Mouse (Mus musculus): ENCODE data around the gene Gart.

The Gart gene

GRCm38 (mm10) chr16:91609501-91610245 is 37.1 kb downstream of the Gart start:
- no peak for DNase-seq (ENCODE audit: low read depth)

GRCm38 (mm10) chr16:91606958-91607357 is 39.8 kb downstream of the Gart start:
- DNase-seq (ENCODE audit: low read depth): no peak

- DNase-seq (ENCODE audit: low read depth): no peak
These were observed 41.6 kb downstream of the Gart start for GRCm38 (mm10) chr16:91605156-91605555.

DNA sequence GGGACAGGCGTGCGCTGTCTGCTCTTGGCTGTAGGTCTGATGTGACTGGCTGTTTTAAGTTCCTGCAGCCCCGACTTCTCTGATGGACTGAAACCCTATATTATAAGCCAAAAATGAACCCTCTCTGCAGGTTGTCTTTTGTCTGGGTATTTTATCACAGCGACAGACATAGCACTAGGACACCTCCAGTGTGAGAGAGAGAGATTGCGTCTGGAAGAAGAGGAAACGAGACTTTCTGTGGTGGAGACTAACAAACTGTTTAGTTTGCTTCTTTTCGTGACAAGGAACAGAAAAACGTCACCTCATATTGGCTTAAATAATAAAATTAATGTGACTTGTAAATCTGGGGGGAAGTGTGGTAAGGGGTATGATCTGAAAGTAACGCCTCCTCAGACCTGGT is 45.1 kb downstream of the Gart start:
- DNase-seq (ENCODE audit: low read depth): no peak

- DNase-seq (ENCODE audit: low read depth): no peak
These were observed 45.7 kb downstream of the Gart start for GRCm38 (mm10) chr16:91601081-91601480.

- no peak for DNase-seq (ENCODE audit: low read depth)
These were observed 47.5 kb downstream of the Gart start for GRCm38 (mm10) chr16:91599242-91599641.

DNA sequence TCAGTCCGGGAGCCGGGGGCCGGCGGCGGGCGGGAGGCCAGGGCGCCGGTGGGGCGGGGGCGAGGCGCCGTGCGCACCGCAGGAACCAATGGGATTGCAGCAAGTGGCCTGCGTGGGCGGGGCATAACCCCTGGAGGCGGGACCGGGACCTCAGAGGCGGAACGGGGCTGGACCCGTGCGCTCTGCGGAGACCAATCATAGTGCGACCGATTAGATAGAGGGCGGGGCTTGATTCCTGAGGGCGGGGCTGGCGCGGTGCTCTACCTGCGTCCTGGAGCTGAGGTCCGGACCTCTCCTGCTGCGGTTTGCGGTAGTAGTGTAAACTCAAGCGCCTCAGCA is 49.1 kb downstream of the Gart start, which contains the start of gene Tmem50b:
TSS of gene Tmem50b (minus strand) at position 129 of the 339 bp plus-strand sequence.
- peak; percentile 94 for DNase-seq (ENCODE audit: low read depth)

GRCm38 (mm10) chr16:91596779-91597671 is 49.7 kb downstream of the Gart start:
- no peak for DNase-seq (ENCODE audit: low read depth)

- no peak for DNase-seq (ENCODE audit: low read depth)
These were observed 50.4 kb downstream of the Gart start for GRCm38 (mm10) chr16:91596397-91596778.

GRCm38 (mm10) chr16:91595076-91595475 is 51.7 kb downstream of the Gart start:
- DNase-seq (ENCODE audit: low read depth): no peak

DNA sequence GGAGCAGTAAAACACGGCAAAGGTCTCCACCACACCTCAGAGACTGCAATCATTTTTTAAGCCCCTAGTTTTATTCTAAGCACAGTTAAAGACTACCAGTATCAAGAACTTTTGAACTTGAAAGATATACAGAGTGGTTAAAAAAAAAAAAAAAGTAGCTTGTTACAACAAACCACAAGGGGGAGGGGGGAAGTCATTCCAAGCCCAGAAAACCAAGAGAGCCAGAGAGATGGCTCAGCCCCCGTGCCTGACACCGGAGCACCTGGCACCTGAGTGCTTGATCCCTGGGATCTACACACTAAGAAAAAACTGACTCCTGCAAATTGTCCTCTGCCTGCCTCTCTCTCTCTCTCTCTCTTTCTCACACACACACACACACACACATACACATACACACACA is 53.5 kb downstream of the Gart start:
- DNase-seq (ENCODE audit: low read depth): no peak

GRCm38 (mm10) chr16:91592162-91592561 is 54.6 kb downstream of the Gart start:
- no peak for DNase-seq (ENCODE audit: low read depth)

DNA sequence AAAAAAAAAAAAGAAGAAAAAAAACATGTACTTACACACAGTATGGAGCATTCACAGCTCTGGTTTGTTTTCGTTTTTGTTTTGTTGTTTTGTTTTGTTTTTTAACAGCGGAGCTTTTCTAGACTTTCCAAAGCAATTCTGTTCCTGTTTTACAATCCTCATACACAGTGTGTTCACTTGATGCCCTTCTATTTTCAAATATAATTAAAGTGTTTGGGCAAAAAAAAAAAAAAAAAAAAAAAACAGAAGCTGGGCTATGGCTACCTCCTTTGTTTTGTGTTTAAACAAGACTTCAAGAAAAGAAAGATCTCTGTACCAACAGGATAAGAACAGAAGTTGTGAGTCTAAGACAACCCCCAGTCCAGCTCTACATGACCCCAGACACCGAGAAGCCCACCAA is 58.0 kb downstream of the Gart start:
- no peak for DNase-seq (ENCODE audit: low read depth)

DNA sequence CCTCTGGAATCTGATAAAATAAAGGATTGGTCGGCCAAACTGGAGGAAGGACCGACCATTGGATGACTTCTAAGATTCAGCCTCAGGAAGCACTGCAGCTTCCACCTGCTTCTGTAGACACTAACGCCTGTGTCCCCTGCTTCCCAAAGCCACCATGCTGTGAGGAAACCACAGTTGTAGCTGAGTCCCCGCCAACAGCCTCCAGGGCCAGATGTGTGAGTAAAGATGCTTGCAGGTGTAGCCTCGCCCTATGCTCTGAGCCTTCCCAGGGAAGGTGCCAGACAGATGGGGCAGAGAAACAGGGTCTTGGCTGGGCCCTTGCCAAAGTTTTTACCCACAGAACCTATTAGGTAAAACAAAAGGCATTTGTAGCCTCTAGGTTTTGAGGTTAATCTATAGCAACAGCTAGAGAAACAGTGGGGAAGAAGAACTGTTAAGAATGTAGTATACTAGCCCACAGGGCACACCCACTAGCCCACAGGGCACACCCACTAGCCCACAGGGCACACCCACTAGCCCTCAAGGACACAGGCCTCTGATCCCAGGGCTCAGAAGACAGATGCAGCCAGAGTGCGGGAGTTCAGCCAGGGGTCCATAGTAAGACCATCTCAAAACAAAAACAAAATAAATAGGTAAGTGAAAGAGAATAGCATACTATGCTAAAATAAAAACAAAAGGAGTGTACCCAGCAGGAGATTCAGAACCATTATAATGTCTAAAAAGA is 58.9 kb downstream of the Gart start:
- no peak for DNase-seq (ENCODE audit: low read depth)

- no peak for DNase-seq (ENCODE audit: low read depth)
These were observed 60.5 kb downstream of the Gart start for GRCm38 (mm10) chr16:91586244-91586643.

DNA sequence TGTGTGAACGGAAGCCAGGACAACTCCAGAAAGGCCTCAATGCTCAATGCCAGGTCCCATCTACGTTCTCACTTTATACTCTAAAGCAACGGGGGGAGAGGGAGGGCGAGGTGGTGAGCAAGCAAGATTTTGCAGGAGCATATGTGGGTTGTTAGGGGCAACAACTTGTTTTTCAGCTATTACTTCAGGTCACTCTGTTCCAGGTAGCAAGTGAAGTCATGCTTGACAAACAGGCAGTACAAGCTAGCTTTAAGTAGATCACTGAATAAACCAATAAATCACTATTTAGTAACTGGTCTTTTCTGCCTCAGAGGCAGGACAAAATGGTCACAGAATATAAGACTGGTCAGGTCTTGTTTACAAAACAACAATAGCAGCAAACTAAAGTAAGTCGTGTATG is 61.1 kb downstream of the Gart start:
- DNase-seq (ENCODE audit: low read depth): no peak

- DNase-seq (ENCODE audit: low read depth): peak; percentile 44
These were observed 64.4 kb downstream of the Gart start for GRCm38 (mm10) chr16:91582307-91582706.

DNA sequence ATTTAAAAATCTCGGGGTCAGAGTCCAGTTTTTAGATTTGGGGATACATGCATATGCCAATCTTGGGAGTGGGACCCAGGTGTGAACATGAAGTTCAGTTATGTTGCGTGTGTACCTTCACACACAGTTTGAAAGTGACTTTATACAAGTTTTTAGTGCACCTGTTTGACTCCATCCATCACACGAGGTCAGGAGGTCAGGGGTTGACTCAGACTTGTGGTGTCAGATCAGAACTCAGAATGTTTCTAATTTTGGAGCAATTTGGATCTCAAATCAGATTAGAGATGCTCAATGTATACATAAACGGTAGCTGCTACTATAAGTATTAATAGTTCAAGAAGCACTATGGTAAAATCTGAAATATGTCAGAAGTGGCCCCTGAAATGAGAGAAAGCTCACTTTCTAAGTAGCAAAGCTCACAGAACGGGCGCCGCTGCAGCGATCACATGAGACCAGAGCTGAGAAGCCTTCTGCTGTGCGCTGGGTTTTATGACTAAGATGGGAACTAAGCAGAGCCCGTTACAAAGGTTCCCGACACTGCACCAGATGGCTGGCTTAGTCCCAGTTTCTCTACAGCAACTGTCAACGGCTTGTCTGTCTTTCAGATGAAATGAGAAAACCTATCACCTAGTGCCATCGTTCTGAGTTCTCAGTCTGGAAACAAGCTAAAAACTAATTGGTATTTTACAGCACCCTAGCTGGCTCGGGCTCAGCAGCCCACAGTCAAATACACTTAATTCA is 67.6 kb downstream of the Gart start:
- no peak for DNase-seq (ENCODE audit: low read depth)

DNA sequence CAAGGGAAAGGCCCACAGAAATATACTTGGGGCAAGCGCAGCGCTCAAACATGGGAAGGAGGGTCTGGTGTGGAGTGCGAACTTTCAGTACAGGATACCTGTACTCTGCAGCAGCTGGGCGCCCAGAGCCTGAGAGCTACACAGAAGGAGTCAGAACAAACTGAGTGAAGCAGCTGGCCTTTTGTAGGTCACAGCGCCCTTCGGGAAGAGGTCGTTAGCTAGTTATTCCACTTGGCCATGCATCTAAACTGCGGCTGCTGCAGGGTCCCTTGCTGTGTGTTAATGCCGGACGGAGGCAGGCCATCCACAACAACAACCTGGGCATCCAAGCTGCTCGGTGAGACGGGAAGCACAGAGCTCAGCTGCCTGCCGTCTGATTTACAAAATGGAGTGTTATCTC is 71.6 kb downstream of the Gart start:
- DNase-seq (ENCODE audit: low read depth): no peak
